Mouse (Mus musculus): ENCODE measurements around the gene C1ql1. TPM values are rescaled to one million over a fixed set of nuclear protein-coding genes. Genes with fewer than 3 reads are reported as not detected.

C1ql1 gene
- polyA plus RNA-seq, 1 experiment from 2014 or later, result 0.32 TPM

DNA sequence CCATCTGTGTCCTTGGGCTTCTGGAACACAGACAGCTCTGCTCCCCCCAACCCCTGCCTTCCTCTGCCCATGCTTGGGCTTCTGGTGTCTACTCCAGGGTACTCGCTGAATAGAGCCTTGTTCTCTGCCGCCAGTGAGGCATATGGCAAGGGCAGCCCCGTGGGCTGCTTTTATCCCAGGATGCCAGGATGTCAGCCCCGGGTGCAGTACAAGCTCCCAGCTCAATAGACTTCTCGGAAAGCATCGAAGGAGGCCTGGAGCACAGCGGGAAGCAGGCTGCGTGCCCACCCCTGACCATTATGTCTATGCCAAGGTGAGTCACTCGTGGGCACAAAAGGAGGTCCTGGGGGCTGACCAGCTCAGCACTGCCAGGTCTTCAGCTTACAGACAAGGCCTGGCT is 48.1 kb downstream of the C1ql1 start:
- Histone ChIP-seq H3K4me2 (ENCODE audit: low read depth, low read length) (no peak overlapping the region), H3K4me3 (ENCODE audit: low read length) (no peak overlapping the region), H3K4me1 (ENCODE audit: control insufficient read depth, insufficient read depth, low read length) (peaks cover under 1% of the 10 kb centered on the region; the same call in 1 of the 2 replicates), H3K36me3 (ENCODE audit: control insufficient read depth, insufficient read depth) (no peaks in the 10 kb centered on the region), H3K27ac (ENCODE audit: low read length) (no peak overlapping the region), H3K27me3 (ENCODE audit: control insufficient read depth, insufficient read depth, low read length) (peaks cover 21% of the 10 kb centered on the region), H3K9me3 (replicated peaks; ENCODE audit: control insufficient read depth, low read length) (no peaks in the 10 kb centered on the region), H3K9ac (ENCODE audit: low read length) (no peak overlapping the region)
- 75% methylated on average over 9 of the region's 9 CpGs for WGBS
- ATAC-seq (replicated peaks; ENCODE audit: extremely low read depth, insufficient read depth, low FRiP score), result no peak

DNA sequence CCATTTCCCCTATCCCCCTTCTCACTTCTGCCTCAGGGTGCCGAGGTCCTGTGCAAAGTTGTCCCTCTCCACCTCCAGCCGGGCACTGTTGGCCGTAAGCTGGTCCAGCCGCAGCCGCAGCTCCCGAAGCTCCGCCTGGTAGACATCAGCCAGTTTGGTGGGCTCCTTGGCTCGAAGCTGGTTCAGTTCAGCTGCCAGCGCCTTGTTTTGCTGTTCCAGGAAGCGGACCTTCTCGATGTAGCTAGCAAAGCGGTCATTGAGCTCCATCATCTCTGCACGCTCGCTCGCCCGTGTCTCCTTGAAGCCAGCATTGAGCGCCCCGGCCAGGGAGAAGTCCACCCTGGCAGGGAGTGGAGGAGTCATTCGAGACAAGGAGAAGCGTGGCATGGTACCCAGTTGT is 49.8 kb downstream of the C1ql1 start:
- H3K4me1 ChIP-seq (ENCODE audit: control insufficient read depth, insufficient read depth, low read length), result peaks cover 3% of the 10 kb centered on the region; the same call in 1 of the 2 replicates
- H3K4me2 ChIP-seq (ENCODE audit: low read depth, low read length), result no peak overlapping the region
- H3K36me3 ChIP-seq (ENCODE audit: control insufficient read depth, insufficient read depth), result no peaks in the 10 kb centered on the region
- no peak overlapping the region for H3K4me3 ChIP-seq (ENCODE audit: low read length)
- no peak for ATAC-seq (replicated peaks; ENCODE audit: extremely low read depth, insufficient read depth, low FRiP score)
- H3K9me3 ChIP-seq (replicated peaks; ENCODE audit: control insufficient read depth, low read length), result no peaks in the 10 kb centered on the region
- H3K9ac ChIP-seq (ENCODE audit: low read length), result no peak overlapping the region
- peaks cover 24% of the 10 kb centered on the region for H3K27me3 ChIP-seq (ENCODE audit: control insufficient read depth, insufficient read depth, low read length)
- 69% methylated on average over 20 of the region's 20 CpGs for WGBS
- H3K27ac ChIP-seq (ENCODE audit: low read length), result no peak overlapping the region

DNA sequence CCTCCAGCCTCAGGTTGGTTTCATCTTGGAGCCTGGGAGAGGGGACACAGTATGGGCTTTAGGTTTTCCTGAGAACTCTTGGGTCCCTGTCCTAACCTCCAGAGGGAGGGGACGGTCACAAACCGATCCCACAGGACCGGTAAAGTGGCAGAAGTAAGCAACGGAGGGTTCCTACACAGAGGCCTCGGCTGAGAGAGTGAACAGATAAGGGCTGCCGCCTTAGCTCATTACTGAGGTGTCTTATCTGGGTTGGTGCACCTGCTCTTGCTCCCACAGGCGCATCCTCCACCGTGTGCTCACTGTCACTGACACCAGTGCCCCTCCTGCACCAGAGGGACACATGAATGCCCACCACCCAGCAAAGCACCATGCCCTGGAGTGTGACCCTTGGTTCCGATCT is 50.7 kb downstream of the C1ql1 start:
- Histone ChIP-seq H3K4me3 (ENCODE audit: low read length) (no peak overlapping the region), H3K9ac (ENCODE audit: low read length) (no peak overlapping the region), H3K9me3 (replicated peaks; ENCODE audit: control insufficient read depth, low read length) (no peaks in the 10 kb centered on the region), H3K27me3 (ENCODE audit: control insufficient read depth, insufficient read depth, low read length) (peaks cover 24% of the 10 kb centered on the region), H3K27ac (ENCODE audit: low read length) (no peak overlapping the region), H3K4me2 (ENCODE audit: low read depth, low read length) (no peak overlapping the region), H3K36me3 (ENCODE audit: control insufficient read depth, insufficient read depth) (no peaks in the 10 kb centered on the region), H3K4me1 (ENCODE audit: control insufficient read depth, insufficient read depth, low read length) (peaks cover 3% of the 10 kb centered on the region; the same call in 1 of the 2 replicates)
- ATAC-seq (replicated peaks; ENCODE audit: extremely low read depth, insufficient read depth, low FRiP score), result no peak
- WGBS, result 49% methylated on average over 9 of the region's 9 CpGs

DNA sequence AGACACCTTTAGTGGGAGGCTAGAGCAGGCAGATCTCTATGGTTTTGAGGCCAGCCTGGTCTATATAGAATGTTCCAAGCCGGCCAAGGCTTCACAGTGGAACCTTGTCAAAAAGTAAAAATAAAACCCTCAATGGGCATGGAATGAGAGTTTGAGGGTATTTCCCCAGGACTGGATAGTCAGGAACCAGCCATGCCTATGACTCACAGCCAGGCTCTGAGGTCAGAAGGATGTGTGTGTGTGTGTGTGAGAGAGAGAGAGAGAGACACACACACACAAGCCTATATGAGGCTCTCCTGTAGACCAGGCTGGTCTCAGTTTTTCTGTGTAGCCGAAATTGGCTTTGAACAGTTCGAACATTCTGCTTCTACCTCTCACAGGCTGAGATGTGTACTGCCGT is 51.8 kb downstream of the C1ql1 start:
- Histone ChIP-seq H3K9me3 (replicated peaks; ENCODE audit: control insufficient read depth, low read length) (no peaks in the 10 kb centered on the region), H3K27ac (ENCODE audit: low read length) (no peak overlapping the region), H3K27me3 (ENCODE audit: control insufficient read depth, insufficient read depth, low read length) (peaks cover 24% of the 10 kb centered on the region), H3K4me2 (ENCODE audit: low read depth, low read length) (no peak overlapping the region), H3K4me3 (ENCODE audit: low read length) (no peak overlapping the region), H3K9ac (ENCODE audit: low read length) (no peak overlapping the region), H3K36me3 (ENCODE audit: control insufficient read depth, insufficient read depth) (no peaks in the 10 kb centered on the region), H3K4me1 (ENCODE audit: control insufficient read depth, insufficient read depth, low read length) (peaks cover 3% of the 10 kb centered on the region; the same call in 1 of the 2 replicates)
- WGBS, result 88% methylated on average over 4 of the region's 4 CpGs
- ATAC-seq (replicated peaks; ENCODE audit: extremely low read depth, insufficient read depth, low FRiP score), result no peak

DNA sequence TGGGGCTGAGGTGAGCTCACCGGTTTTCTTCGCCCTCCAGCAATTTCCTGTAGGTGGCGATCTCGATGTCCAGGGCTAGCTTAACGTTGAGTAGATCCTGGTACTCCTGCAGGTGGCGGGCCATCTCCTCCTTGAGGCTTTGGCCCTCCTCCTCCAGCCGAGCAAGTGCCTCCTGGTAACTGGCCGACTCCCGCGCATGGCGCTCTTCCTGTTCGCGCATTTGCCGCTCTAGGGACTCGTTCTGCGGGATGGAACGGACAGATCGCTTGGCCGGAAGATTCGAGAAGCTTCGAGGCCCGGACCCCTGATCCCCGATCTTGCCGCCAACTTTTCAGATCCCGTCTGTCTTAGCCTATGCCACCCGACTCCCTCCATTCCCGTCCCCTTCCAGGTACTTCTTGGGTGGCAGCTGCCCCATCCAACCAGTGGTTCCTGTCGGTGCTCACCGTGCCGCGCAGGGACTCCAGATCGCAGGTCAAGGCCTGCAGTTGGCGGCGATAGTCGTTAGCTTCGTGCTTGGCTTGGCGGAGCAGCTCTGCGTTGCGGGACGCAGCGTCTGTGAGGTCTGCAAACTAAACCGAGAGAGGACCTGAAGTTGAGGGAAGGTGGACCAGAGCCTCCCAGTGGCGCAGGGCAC is 53.4 kb downstream of the C1ql1 start:
- Histone ChIP-seq H3K4me2 (ENCODE audit: low read depth, low read length) (peak overlapping the region; percentile 72), H3K4me1 (ENCODE audit: control insufficient read depth, insufficient read depth, low read length) (peaks cover 3% of the 10 kb centered on the region; the same call in 1 of the 2 replicates), H3K9ac (ENCODE audit: low read length) (peak overlapping the region; percentile 66), H3K9me3 (replicated peaks; ENCODE audit: control insufficient read depth, low read length) (no peaks in the 10 kb centered on the region), H3K36me3 (ENCODE audit: control insufficient read depth, insufficient read depth) (no peaks in the 10 kb centered on the region), H3K27me3 (ENCODE audit: control insufficient read depth, insufficient read depth, low read length) (peaks cover 24% of the 10 kb centered on the region), H3K4me3 (ENCODE audit: low read length) (peak overlapping the region; percentile 41), H3K27ac (ENCODE audit: low read length) (no peak overlapping the region)
- 2% methylated on average over 43 of the region's 43 CpGs for WGBS
- peak; percentile 76 for ATAC-seq (replicated peaks; ENCODE audit: extremely low read depth, insufficient read depth, low FRiP score)

DNA sequence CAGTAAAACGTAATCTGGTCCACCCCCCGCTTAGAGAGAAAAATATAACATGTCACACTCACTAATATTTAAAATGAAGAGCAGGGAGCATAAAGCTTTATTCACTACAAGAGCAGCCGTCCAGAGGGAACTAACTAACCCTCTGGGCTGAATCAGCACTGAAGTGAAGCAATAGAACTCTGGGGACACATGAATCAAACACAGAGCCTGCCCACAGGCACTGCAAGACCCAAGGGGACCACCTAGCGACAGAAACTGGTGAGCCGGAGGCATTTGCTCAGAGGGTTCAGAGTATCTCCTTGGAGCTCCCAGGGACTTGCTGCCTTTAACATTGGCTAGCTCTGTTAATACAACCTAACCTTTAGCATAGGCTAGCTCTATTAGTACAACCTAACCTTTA is 56.4 kb downstream of the C1ql1 start:
- no peak overlapping the region for H3K9ac ChIP-seq (ENCODE audit: low read length)
- WGBS, result 67% methylated on average over 5 of the region's 5 CpGs

More for the DNA sequence above, 56.4 kb downstream of the C1ql1 start:
- Histone ChIP-seq H3K27me3 (ENCODE audit: control insufficient read depth, insufficient read depth, low read length) (peaks cover 18% of the 10 kb centered on the region), H3K4me1 (ENCODE audit: control insufficient read depth, insufficient read depth, low read length) (peaks cover 5% of the 10 kb centered on the region), H3K9me3 (replicated peaks; ENCODE audit: control insufficient read depth, low read length) (no peaks in the 10 kb centered on the region), H3K27ac (ENCODE audit: low read length) (no peak overlapping the region), H3K4me2 (ENCODE audit: low read depth, low read length) (no peak overlapping the region), H3K4me3 (ENCODE audit: low read length) (no peak overlapping the region), H3K36me3 (ENCODE audit: control insufficient read depth, insufficient read depth) (no peaks in the 10 kb centered on the region)
- ATAC-seq (replicated peaks; ENCODE audit: extremely low read depth, insufficient read depth, low FRiP score), result no peak

Other genes starting within 250 kb of the C1ql1 start
- gene Ccdc43, start 248.9 kb downstream of the C1ql1 start, polyA plus RNA-seq (2015; fragmentation: Nextera tagmentation; extraction: Ambion mirVana), result 34.4 and 38.2 TPM in 2 replicates
- 5.2 and 5.3 TPM in 2 replicates for gene Adam11, start 185.2 kb downstream of the C1ql1 start, polyA plus RNA-seq (2015; fragmentation: Nextera tagmentation; extraction: Ambion mirVana)
- 45.5 and 46.3 TPM in 2 replicates for gene Gjc1, start 127.0 kb downstream of the C1ql1 start, polyA plus RNA-seq (2015; fragmentation: Nextera tagmentation; extraction: Ambion mirVana)
- gene Higd1b, start 110.8 kb downstream of the C1ql1 start, polyA plus RNA-seq (2015; fragmentation: Nextera tagmentation; extraction: Ambion mirVana), result 6.4 and 9.9 TPM in 2 replicates
- gene Eftud2, start 65.7 kb downstream of the C1ql1 start, polyA plus RNA-seq (2015; fragmentation: Nextera tagmentation; extraction: Ambion mirVana), result 114 and 115 TPM in 2 replicates
- 0.64 and 0.77 TPM in 2 replicates for gene Ccdc103, start 65.5 kb downstream of the C1ql1 start, polyA plus RNA-seq (2015; fragmentation: Nextera tagmentation; extraction: Ambion mirVana)
- 0.09 TPM in 1 of 2 replicates, not detected in the other for gene Fam187a, start 61.5 kb downstream of the C1ql1 start, polyA plus RNA-seq (2015; fragmentation: Nextera tagmentation; extraction: Ambion mirVana)
- gene Gfap, start 45.8 kb downstream of the C1ql1 start, polyA plus RNA-seq (2015; fragmentation: Nextera tagmentation; extraction: Ambion mirVana), result 0.26 and 0.30 TPM in 2 replicates
- gene Kif18b, start 21.6 kb downstream of the C1ql1 start, polyA plus RNA-seq (2015; fragmentation: Nextera tagmentation; extraction: Ambion mirVana), result 6.6 and 7.6 TPM in 2 replicates
- gene Nmt1, start 81.5 kb upstream of the C1ql1 start, polyA plus RNA-seq (2015; fragmentation: Nextera tagmentation; extraction: Ambion mirVana), result 39.1 and 41.7 TPM in 2 replicates
- gene Dcakd, start 81.6 kb upstream of the C1ql1 start, polyA plus RNA-seq (2015; fragmentation: Nextera tagmentation; extraction: Ambion mirVana), result 66.9 and 77.5 TPM in 2 replicates
- 13.6 and 17.0 TPM in 2 replicates for gene Plcd3, start 155.0 kb upstream of the C1ql1 start, polyA plus RNA-seq (2015; fragmentation: Nextera tagmentation; extraction: Ambion mirVana)
- 21.5 and 21.8 TPM in 2 replicates for gene Acbd4, start 155.0 kb upstream of the C1ql1 start, polyA plus RNA-seq (2015; fragmentation: Nextera tagmentation; extraction: Ambion mirVana)
- gene Hexim1, start 169.5 kb upstream of the C1ql1 start, polyA plus RNA-seq (2015; fragmentation: Nextera tagmentation; extraction: Ambion mirVana), result 2.9 TPM in 2 replicates
- gene Hexim2, start 185.7 kb upstream of the C1ql1 start, polyA plus RNA-seq (2015; fragmentation: Nextera tagmentation; extraction: Ambion mirVana), result 6.1 and 7.4 TPM in 2 replicates
- 4.0 and 7.6 TPM in 2 replicates for gene Fmnl1, start 224.4 kb upstream of the C1ql1 start, polyA plus RNA-seq (2015; fragmentation: Nextera tagmentation; extraction: Ambion mirVana)

Measured in heart, embryonic 16.5 days (tissue).